Comparison of ENCODE assay signal across 8 mouse cellular contexts in the genomic region with DNA sequence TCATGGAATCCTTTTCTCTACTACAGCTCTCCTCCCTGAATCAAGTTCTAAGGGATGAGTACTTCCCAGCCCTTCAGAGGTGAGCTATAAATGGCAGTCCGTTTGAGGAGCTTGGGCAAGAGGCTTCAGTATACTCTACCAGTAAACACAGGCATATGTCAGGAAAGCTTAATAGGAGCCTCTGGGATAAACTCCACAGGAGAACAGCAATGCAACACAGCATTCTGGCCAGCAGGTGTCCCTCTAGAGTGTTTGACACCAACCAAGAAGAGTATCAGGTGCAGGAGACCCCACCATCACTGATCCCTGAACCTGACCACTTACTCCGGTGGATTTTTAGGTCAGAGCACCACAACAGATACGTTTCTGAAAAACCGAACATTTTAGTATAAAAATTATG.
DNase-seq lines count a peak whose midpoint lies in the region; ATAC-seq and TF ChIP-seq lines count a peak whose summit lies in the region.

No protein-coding gene starts in this region.

- no peak overlapping the region for H3K4me3 ChIP-seq in heart, embryonic 15.5 days
- no peak overlapping the region for H3K4me3 ChIP-seq in heart, embryonic 10.5 days
- no peak overlapping the region for H3K4me3 ChIP-seq in cortical plate, adult 2 months (ENCODE audit: insufficient read depth, low read length)
- H3K4me3 ChIP-seq in lung, adult 2 months (replicated peaks; ENCODE audit: extremely low read depth, low read depth, low read length): no peak overlapping the region

- WGBS in heart, embryonic 15.5 days: 59% methylated on average over 4 of the region's 4 CpGs
- WGBS in heart, embryonic 10.5 days: 52% methylated on average over 4 of the region's 4 CpGs
- 52% methylated on average over 4 of the region's 4 CpGs for WGBS in lung, adult 2 months

- no peaks in the 10 kb centered on the region for H3K36me3 ChIP-seq in heart, embryonic 15.5 days
- peaks cover 5% of the 10 kb centered on the region; the same call in 1 of the 2 replicates for H3K36me3 ChIP-seq in heart, embryonic 10.5 days

- peaks cover 15% of the 10 kb centered on the region for H3K4me1 ChIP-seq in heart, embryonic 15.5 days (replicated peaks)
- peaks cover 19% of the 10 kb centered on the region for H3K4me1 ChIP-seq in heart, embryonic 10.5 days
- H3K4me1 ChIP-seq in cortical plate, adult 2 months (ENCODE audit: control insufficient read depth, insufficient read depth, low read length): peaks cover 29% of the 10 kb centered on the region
- H3K4me1 ChIP-seq in lung, adult 2 months (ENCODE audit: control insufficient read depth, insufficient read depth, low read length): peaks cover 19% of the 10 kb centered on the region

- no peak overlapping the region for H3K27ac ChIP-seq in heart, embryonic 15.5 days
- H3K27ac ChIP-seq in heart, embryonic 10.5 days: no peak overlapping the region
- H3K27ac ChIP-seq in cortical plate, adult 2 months (ENCODE audit: insufficient read depth, low read length): no peak overlapping the region

- DNase-seq in heart, embryonic 10.5 days (ENCODE audit: low spot score): no peak
- DNase-seq in right cerebral cortex, postnatal 10 days (ENCODE audit: low spot score in 2 of 2): peak; percentile 61 to 62
- no peak for DNase-seq in right cerebral cortex, postnatal 36 days (ENCODE audit: low spot score in 2 of 2)
- no peak for DNase-seq in lung, adult 2 months
- DNase-seq in T-cell, adult 2 months (ENCODE audit: low spot score): no peak
- no peak for DNase-seq in B cell, adult 2 months

- TF ChIP-seq CTCF in cortical plate, adult 2 months (IDR thresholded peaks at IDR 0.05; ENCODE audit: extremely low read depth, insufficient read depth, low read length): peak; percentile 44
- TF ChIP-seq CTCF in lung, adult 2 months (IDR thresholded peaks at IDR 0.05; ENCODE audit: insufficient read depth, low read length): peak; percentile 54

- no peaks in the 10 kb centered on the region for H3K9me3 ChIP-seq in heart, embryonic 15.5 days (replicated peaks)
- no peaks in the 10 kb centered on the region for H3K9me3 ChIP-seq in heart, embryonic 10.5 days

- no peak for TF ChIP-seq POLR2A in cortical plate, adult 2 months (IDR thresholded peaks at IDR 0.05; ENCODE audit: extremely low read depth, insufficient read depth, low read length)
- TF ChIP-seq POLR2A in lung, adult 2 months (IDR thresholded peaks at IDR 0.05; ENCODE audit: borderline replicate concordance, extremely low read depth, low read depth, low read length): no peak

- ATAC-seq in heart, embryonic 15.5 days (replicated peaks; ENCODE audit: insufficient number of reproducible peaks, insufficient read depth, low FRiP score, low read depth): 0 out of 2 replicates have a peak, but pooled peaks have one; percentile 39

- no peaks in the 10 kb centered on the region for H3K27me3 ChIP-seq in heart, embryonic 15.5 days
- no peaks in the 10 kb centered on the region for H3K27me3 ChIP-seq in heart, embryonic 10.5 days (ENCODE audit: insufficient read depth, poor library complexity, severe bottlenecking)

- no peak overlapping the region for H3K9ac ChIP-seq in heart, embryonic 15.5 days

- H3K4me2 ChIP-seq in heart, embryonic 15.5 days: no peak overlapping the region

Comparison
In these comparisons a context has a peak if more than half of its experiments do, and no peak if none do; other contexts are left out.
1. DNase-seq: peak in right cerebral cortex, postnatal 10 days (2 of 2); none in heart, embryonic 10.5 days (single experiment), right cerebral cortex, postnatal 36 days (0 of 2), lung, adult 2 months (single experiment), T-cell, adult 2 months (single experiment) and B cell, adult 2 months (0 of 2).